Mouse (Mus musculus) spleen, postnatal 4 days (tissue): ENCODE measurements around the gene Pdzk1ip1.

ENCODE experiments used
- DNase-seq, 2 experiments: peaks; one replicate each; pipeline ENCODE4 v3.0.0; 2022; ENCODE audit warnings: low spot score in 2 of 2

The Pdzk1ip1 gene

DNA sequence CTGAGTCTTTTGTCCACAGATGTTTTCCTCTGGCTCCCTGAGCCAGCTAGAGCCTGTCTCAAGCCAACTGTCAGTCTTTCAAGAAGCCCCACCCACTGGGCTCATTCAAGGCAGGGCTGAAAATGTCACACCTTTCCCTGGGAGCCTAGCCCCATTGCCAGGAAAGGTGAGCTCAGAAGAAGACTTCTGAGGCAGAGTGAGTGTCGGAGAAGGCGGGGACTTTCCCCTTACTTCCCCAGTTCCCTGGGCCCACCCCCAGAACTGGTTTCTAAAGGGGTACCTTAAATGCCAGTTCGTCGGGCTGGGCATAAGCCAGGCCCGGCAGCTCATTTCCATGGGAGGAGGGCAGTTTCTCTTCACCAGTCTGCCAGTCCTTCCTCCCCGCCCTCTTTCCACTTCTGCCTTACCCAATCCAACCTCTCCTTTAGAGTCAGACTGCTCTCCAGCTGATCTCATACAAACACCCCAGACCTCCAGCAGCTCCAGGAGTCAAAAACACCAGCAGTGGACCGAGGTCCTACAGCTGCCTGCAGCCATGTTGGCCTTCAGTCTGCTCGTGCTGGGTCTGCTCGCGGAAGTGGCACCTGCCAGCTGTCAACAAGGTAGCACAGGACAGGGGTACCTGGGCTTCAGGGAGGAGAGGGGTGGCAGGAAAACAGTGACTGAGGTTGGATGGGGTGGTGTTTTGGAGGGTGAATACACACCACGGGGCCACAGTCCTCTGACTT, at the start of gene Pdzk1ip1:
TSS of gene Pdzk1ip1 (plus strand) at position 98 of the 728 bp plus-strand sequence.
- peak in 1 of 2 experiments; percentile 55 for DNase-seq

GRCm38 (mm10) chr4:115045621-115046020, 42.9 kb upstream of the Pdzk1ip1 start:
- no peak for DNase-seq

DNA sequence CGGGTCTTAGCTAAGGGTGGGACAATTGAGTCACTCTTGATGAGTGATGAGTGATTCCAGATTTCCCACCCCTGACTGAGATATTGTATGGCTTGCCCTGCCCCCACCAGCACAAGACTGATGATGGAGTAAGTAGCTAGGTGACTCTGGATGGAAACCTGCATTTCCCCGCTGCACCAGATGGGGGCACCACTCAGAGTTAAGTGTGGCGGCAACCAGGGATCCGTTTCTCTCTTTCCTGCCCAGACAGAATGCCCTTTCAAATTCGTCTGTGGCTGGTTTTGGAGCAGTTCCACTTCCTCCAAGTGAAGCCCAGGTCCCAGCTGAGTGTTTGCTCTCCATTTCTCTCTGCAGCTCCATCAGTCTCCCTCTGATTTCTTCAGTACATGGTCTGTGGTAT, 40.8 kb upstream of the Pdzk1ip1 start:
- DNase-seq: peak; percentile 90 to 95

DNA sequence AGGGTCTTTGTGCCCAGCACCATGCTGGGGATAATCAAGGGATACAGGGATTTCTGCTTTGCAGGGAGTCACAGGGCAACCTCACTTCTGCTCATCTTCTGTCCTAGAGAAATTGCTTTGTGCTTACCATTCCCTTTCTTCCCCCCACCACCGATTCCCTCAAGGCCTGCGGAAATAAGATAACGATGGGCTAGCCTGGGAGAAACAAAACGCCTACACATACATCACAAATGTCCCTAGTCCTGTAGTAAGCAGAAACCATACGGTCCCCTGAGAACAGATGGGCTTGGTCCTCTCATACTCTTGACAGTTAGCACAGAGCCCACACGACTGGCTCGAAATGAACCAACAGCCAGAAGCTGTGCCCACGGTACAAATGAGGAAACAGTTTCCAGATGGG, 40.3 kb upstream of the Pdzk1ip1 start:
- DNase-seq: peak in 1 of 2 experiments; percentile 49

GRCm38 (mm10) chr4:115051245-115051644, 37.3 kb upstream of the Pdzk1ip1 start:
- peak in 1 of 2 experiments; percentile 59 for DNase-seq

GRCm38 (mm10) chr4:115052343-115053005, 36.0 kb upstream of the Pdzk1ip1 start:
- DNase-seq: peak; percentile 53 to 78

- peak in 1 of 2 experiments; percentile 64 for DNase-seq
Observed at GRCm38 (mm10) chr4:115055044-115055443, 33.5 kb upstream of the Pdzk1ip1 start.

GRCm38 (mm10) chr4:115055691-115056090, 32.8 kb upstream of the Pdzk1ip1 start:
- DNase-seq: no peak

DNA sequence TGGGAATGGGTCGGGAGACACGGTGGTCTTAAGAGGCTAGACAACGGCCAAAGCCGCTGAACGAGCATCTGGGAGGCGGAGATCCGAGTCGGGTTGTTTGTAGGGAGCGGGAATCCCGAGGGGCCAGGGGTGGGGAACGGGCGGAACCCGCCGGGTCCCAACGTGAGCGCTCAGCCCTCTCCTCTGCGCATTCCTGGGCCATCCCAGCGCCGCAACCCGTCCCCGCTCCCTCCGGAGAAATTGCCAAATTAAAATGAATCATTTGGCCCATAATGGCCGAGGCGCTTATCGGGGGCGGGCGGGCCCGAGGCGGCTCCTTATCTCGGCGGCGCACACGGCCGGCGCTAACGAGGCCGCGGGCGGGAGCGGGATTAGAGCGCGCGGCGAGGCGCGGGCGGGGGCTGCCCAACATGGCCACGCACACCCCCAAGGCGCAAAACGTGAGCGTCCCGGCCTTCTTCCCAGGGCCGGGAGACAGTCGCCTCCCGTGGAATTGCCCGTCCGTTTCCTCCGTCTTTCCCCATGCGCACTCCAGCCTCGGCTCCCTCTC, 32.1 kb upstream of the Pdzk1ip1 start, which contains the start of gene Tal1:
TSS of gene Tal1 (plus strand) at position 56 of the 550 bp plus-strand sequence.
- peak; percentile 86 to 91 for DNase-seq

- DNase-seq: peak in 1 of 2 experiments; percentile 85
Observed at GRCm38 (mm10) chr4:115056921-115057673, 31.4 kb upstream of the Pdzk1ip1 start.

DNA sequence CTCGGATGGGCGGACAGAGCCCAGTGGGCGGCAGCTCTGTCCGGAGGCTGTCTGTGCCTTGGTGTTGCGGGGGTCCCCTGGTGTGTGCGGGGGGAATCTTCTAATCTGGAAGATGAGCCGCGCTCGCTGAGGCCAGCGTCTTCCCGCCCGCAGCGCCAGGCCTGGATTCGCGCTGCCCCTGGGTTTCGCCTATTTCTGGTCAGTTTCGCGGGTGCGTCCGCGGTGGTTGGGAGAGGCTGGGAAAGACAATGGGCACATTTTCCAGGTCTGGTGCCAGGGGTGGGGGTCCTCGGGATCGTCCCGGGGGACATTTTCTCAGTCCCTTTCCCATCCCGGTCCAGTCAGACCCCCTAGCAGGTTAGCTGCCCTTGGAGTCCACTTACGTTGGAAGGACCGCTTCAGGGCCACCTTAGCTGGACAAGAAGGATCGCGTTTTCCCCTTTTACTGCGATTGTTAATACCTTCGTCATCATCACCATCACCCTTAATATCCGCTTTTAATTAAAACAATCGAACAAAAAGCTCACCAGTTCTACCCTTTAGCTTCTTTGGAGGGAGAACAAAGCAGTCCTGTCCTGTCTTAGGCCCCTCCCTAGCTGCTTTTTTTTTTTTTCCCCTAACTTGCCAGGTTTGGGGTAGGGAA, 30.7 kb upstream of the Pdzk1ip1 start:
- peak; percentile 58 to 83 for DNase-seq

DNA sequence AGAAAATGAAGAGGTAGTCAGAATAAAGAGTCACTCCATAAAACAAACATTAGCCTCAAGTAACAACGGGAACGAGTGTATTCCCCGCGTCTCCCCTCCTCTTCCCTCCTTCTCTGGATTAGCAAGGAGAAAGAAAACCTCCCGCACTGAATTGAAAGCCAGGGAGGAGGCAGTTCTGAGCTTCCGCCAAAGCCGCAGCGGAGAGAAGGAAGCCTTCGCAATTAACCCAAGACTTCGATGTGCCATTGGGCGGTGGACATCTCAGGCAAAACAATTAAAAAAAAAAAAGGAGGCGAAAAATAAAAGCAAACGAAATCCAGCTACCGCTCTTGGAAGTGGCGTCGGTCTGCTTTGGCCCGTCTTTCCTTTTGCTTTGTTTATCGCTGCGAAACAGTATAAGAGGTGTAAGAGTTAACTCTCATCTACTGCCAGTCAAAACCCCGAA, 30.2 kb upstream of the Pdzk1ip1 start:
- no peak for DNase-seq

DNA sequence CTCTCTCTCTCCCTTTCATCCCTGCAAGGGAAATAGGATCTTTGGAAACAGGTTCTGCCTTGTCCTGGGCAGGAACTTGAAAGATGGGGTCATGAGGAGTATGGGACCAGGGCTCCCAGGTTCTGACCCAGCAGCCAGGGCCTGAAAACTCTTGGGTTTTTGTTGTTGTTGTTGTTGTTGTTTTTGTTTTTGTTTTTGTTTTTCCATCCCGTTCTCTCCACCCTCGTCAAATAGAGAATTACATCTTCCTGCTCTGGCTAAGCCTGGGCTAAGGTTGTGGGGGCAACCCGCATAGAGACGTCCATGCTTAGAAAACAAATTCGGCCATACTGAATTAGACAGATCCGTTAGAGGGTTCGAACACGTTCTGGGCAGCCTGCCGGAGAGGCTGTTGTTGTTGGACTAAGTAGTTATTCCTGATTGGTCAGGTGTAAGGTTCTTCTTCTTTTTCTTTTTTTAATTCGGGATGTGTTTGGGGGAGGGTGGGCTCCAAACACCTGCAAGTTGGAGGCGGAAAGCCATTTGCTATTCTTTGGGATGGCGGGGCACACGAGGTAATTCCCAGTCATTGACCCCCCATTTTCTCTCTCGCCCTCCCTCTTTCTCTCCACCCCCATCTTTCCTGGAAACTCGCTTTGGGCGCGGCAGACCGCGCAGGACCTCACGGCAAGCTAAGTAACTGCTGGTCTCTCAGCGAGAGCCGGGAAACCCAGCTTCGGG, 29.5 kb upstream of the Pdzk1ip1 start:
- peak; percentile 69 to 82 for DNase-seq

DNA sequence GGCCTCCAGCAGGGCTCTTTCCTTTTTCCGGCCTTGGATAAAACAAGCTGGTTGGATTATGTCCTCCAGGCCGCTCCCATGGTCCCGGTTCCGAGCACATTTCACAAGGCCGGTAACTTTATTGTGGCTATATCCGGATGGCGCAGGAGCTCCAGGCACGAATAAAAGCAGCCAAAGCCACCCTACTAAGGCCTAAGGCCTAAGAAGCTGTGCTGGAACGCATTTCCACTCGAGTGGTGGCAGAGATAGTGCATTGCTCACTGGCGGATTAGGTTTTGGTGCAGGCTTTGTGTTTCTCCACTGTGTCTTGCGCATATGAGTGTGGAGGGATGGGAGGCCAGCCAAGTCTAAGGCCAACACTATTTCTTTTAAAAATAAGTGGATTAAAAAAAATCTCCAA, 28.6 kb upstream of the Pdzk1ip1 start:
- DNase-seq: peak; percentile 39 to 71

DNA sequence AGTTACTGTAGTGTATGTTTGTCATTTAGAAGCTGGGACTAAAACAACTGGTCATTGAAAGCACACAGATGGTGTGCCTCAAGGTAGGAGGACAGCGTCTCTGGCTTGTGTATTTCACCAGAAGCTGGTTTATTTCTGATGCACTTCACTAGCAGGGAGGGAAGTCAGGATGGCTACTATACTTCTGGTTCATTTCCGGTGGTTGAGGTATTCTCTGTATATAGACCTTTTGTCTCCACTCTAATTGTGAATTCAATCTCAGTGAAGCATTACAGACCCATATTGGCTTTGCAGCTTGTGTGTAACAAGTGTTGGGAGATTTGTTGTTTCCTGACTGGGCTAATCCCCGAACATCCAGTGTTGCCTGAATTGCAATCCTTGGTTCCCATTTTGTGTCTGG, 27.8 kb upstream of the Pdzk1ip1 start:
- DNase-seq: no peak

- DNase-seq: peak in 1 of 2 experiments; percentile 39
Observed at GRCm38 (mm10) chr4:115062540-115062874, 26.0 kb upstream of the Pdzk1ip1 start.

DNA sequence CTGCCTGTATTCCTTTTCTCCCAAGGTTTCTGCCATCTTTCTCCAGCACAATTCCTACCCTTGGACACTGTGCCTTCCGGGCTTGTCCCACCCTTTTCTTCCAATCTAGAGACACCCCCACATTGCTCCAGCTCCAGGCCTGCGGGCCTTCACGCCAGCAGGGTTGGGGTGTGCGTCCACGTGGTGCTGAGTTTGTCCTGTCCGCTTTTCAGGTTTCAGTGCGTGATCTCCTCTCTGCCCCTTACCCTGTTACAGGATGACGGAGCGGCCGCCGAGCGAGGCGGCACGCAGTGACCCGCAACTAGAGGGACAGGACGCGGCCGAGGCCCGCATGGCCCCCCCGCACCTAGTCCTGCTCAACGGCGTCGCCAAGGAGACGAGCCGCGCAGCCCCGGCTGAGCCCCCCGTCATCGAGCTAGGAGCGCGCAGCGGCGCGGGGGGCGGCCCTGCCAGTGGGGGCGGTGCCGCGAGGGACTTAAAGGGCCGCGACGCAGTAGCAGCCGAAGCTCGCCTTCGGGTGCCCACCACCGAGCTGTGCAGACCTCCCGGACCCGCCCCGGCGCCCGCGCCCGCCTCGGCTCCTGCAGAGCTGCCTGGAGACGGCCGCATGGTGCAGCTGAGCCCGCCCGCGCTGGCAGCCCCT, 25.5 kb upstream of the Pdzk1ip1 start:
- DNase-seq: peak; percentile 45 to 79

DNA sequence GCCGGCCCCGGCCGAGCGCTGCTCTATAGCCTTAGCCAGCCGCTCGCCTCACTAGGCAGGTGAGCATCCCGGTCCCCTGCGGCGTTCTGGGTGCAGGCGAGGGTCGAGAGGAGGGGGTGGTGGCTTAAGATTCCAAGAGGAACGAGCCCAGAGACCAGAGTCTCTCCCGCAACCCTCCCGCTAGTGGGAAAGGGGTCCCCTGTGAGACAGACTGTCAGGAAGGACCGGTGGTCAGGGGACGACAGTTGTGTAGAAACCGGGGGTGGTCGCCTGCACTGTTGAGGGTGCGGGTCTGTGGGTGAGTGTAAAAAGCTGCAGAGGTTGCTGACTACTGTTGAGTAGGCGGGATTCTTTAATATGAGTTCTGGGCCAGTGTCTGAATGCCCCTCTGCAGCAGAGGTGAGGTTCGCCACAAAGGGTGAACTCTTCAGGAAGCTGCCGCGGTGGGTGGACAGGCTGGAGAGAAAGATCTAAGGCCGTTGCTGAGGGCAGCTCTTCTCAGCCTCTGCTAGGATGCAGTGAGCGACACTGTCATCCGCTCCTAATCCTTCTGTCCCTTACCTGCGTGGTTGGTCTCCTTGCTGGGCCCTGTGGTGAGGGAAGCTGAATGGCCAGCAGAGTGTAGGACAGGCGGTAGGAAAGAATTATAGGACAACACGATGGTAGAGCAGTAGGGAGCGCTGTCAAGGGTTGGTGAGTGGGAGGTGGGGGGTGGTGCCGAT, 24.8 kb upstream of the Pdzk1ip1 start:
- no peak for DNase-seq

DNA sequence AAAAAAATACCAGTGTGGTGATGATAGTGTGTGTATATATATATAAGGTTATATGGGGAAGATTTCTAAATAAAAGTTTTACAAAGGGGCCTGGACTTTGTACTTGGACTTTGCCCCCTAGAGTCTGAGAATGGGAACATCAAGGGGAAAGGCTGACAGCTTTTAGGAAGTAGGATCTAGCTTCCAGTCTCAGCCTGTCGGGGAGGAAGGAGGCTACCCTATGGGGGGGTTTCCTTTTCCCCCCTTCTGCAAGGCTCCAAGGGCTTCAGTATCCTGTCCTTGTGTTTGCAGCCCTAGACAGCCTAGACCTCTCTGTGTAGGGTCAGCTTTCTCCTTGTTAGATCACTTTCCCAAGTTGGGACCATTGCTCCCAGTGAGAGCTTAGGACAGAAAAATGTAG, 16.8 kb upstream of the Pdzk1ip1 start:
- DNase-seq: no peak

GRCm38 (mm10) chr4:115074789-115075188, 13.7 kb upstream of the Pdzk1ip1 start:
- no peak for DNase-seq
